Mouse (Mus musculus): Measurements from ENCODE around the gene Srrm3.

Srrm3 gene

GRCm38 (mm10) chr5:135903551-135904151, 97.0 kb downstream of the Srrm3 start:
- DNase-seq (ENCODE audit: low spot score in 2 of 2): peak; percentile 95 to 97

GRCm38 (mm10) chr5:135904259-135904658, 97.6 kb downstream of the Srrm3 start:
- DNase-seq (ENCODE audit: low spot score in 2 of 2): no peak

GRCm38 (mm10) chr5:135905320-135906225, 98.9 kb downstream of the Srrm3 start:
- no peak for DNase-seq (ENCODE audit: low spot score in 2 of 2)

GRCm38 (mm10) chr5:135906846-135907245, 100.2 kb downstream of the Srrm3 start:
- DNase-seq (ENCODE audit: low spot score in 2 of 2): no peak

GRCm38 (mm10) chr5:135907256-135907655, 100.6 kb downstream of the Srrm3 start:
- DNase-seq (ENCODE audit: low spot score in 2 of 2): no peak

GRCm38 (mm10) chr5:135908185-135908584, 101.5 kb downstream of the Srrm3 start:
- no peak for DNase-seq (ENCODE audit: low spot score in 2 of 2)

- DNase-seq (ENCODE audit: low spot score in 2 of 2): no peak
Measured at GRCm38 (mm10) chr5:135908989-135909388, 102.3 kb downstream of the Srrm3 start.

GRCm38 (mm10) chr5:135909646-135910045, 103.0 kb downstream of the Srrm3 start:
- DNase-seq (ENCODE audit: low spot score in 2 of 2): no peak

GRCm38 (mm10) chr5:135910813-135911212, 104.1 kb downstream of the Srrm3 start:
- no peak for DNase-seq (ENCODE audit: low spot score in 2 of 2)

- DNase-seq (ENCODE audit: low spot score in 2 of 2): no peak
Measured at GRCm38 (mm10) chr5:135911633-135912220, 105.0 kb downstream of the Srrm3 start.

GRCm38 (mm10) chr5:135913201-135913600, 106.5 kb downstream of the Srrm3 start:
- DNase-seq (ENCODE audit: low spot score in 2 of 2): no peak

GRCm38 (mm10) chr5:135914156-135914555, 107.5 kb downstream of the Srrm3 start:
- DNase-seq (ENCODE audit: low spot score in 2 of 2): no peak

- no peak for DNase-seq (ENCODE audit: low spot score in 2 of 2)
Measured at GRCm38 (mm10) chr5:135916051-135916565, 109.4 kb downstream of the Srrm3 start.

GRCm38 (mm10) chr5:135916601-135917000, 109.9 kb downstream of the Srrm3 start:
- no peak for DNase-seq (ENCODE audit: low spot score in 2 of 2)

GRCm38 (mm10) chr5:135917327-135918058, 110.8 kb downstream of the Srrm3 start:
- DNase-seq (ENCODE audit: low spot score in 2 of 2): no peak

GRCm38 (mm10) chr5:135918059-135918437, 111.4 kb downstream of the Srrm3 start:
- DNase-seq (ENCODE audit: low spot score in 2 of 2): no peak

GRCm38 (mm10) chr5:135918593-135918992, 111.9 kb downstream of the Srrm3 start:
- DNase-seq (ENCODE audit: low spot score in 2 of 2): no peak

- no peak for DNase-seq (ENCODE audit: low spot score in 2 of 2)
Measured at GRCm38 (mm10) chr5:135919902-135920301, 113.2 kb downstream of the Srrm3 start.

- no peak for DNase-seq (ENCODE audit: low spot score in 2 of 2)
Measured at GRCm38 (mm10) chr5:135923901-135924300, 117.2 kb downstream of the Srrm3 start.

Measured in right cerebral cortex, postnatal 10 days (tissue).